ENCODE assay signal across 7 mouse cellular contexts in the genomic region with DNA sequence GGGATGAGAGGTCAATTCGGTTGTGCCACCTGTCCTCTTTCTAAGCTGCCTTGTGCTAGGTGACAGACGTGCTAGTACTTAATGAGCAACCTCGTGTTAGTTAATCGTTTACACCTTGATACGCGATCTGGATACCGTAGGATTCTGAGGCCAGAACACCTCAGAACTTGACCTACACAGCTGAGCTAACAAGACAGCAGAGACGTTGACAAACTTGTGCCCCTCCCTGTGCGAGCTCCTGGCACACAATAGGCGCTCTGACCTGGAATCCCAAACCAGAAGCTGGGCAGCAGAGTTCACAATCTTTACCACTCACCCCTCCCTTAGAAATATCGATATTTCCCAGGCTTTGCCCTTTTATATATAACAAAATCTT. TPM values are rescaled to one million over a fixed set of nuclear protein-coding genes. Genes with fewer than 3 reads are reported as not detected.
DNase-seq lines count a peak whose midpoint lies in the region; ATAC-seq lines count a peak whose summit lies in the region.

No protein-coding gene starts in this region.

- under 1% methylated on average over 11 of the region's 11 CpGs for WGBS in forebrain, embryonic 11.5 days
- under 1% methylated on average over 11 of the region's 11 CpGs for WGBS in midbrain, embryonic 10.5 days

- no peaks in the 10 kb centered on the region for H3K36me3 ChIP-seq in forebrain, embryonic 11.5 days (ENCODE audit: control insufficient read depth, insufficient read depth, low read length)
- no peaks in the 10 kb centered on the region for H3K36me3 ChIP-seq in midbrain, embryonic 10.5 days

- no peak; the same call in 1 of the 2 replicates for ATAC-seq in forebrain, embryonic 11.5 days (replicated peaks; ENCODE audit: low FRiP score)

- H3K27me3 ChIP-seq in forebrain, embryonic 11.5 days (ENCODE audit: control insufficient read depth, insufficient read depth, low read length): peaks cover 40% of the 10 kb centered on the region
- peaks cover 64% of the 10 kb centered on the region for H3K27me3 ChIP-seq in midbrain, embryonic 10.5 days (ENCODE audit: low read depth, poor library complexity, severe bottlenecking)

- H3K4me2 ChIP-seq in forebrain, embryonic 11.5 days (ENCODE audit: low read depth, low read length, severe bottlenecking): peak overlapping the region; percentile 98

- peak; percentile 25 for DNase-seq in thymus, postnatal 4 days
- DNase-seq in thymus, adult 18-20 months: no peak
- DNase-seq in forebrain, embryonic 11.5 days (ENCODE audit: low spot score): no peak
- DNase-seq in kidney, postnatal 14 days: peak; percentile 80
- DNase-seq in midbrain, embryonic 10.5 days (ENCODE audit: low spot score): no peak
- no peak for DNase-seq in right cerebral cortex, postnatal 4 days
- DNase-seq in ovary, postnatal 36 days (ENCODE audit: low spot score): no peak

- H3K9ac ChIP-seq in forebrain, embryonic 11.5 days (ENCODE audit: low read length): no peak overlapping the region; the same call in 1 of the 2 replicates

- no peaks in the 10 kb centered on the region for H3K9me3 ChIP-seq in forebrain, embryonic 11.5 days (ENCODE audit: control insufficient read depth, low read length)
- no peaks in the 10 kb centered on the region for H3K9me3 ChIP-seq in midbrain, embryonic 10.5 days (replicated peaks)

- H3K27ac ChIP-seq in forebrain, embryonic 11.5 days (ENCODE audit: low read depth, low read length): no peak overlapping the region
- peak overlapping the region; percentile 39; the same call in 1 of the 2 replicates for H3K27ac ChIP-seq in midbrain, embryonic 10.5 days (replicated peaks)

- peaks cover 25% of the 10 kb centered on the region for H3K4me1 ChIP-seq in forebrain, embryonic 11.5 days (replicated peaks; ENCODE audit: control insufficient read depth, insufficient read depth, low read length)
- peaks cover 60% of the 10 kb centered on the region for H3K4me1 ChIP-seq in midbrain, embryonic 10.5 days

- peak overlapping the region; percentile 59 for H3K4me3 ChIP-seq in forebrain, embryonic 11.5 days (ENCODE audit: low read depth, low read length)
- H3K4me3 ChIP-seq in midbrain, embryonic 10.5 days: peak overlapping the region; percentile 71

RNA-seq across cellular contexts. Expression of gene Fzd5, which starts 0.6 kb away (rescaled TPM):
- polyA plus RNA-seq in forebrain, embryonic 11.5 days (2014; fragmentation: Nextera tagmentation; extraction: Ambion mirVana): 0.95 and 1.0 TPM in 2 replicates
- polyA plus RNA-seq in midbrain, embryonic 10.5 days (2016; fragmentation: Nextera tagmentation; extraction: Ambion mirVana): 0.36 and 0.79 TPM in 2 replicates

RNA-seq across cellular contexts. Expression of gene Ccnyl1, which starts 47.9 kb away (rescaled TPM):
- polyA plus RNA-seq in forebrain, embryonic 11.5 days (2014; fragmentation: Nextera tagmentation; extraction: Ambion mirVana): 10.6 and 12.2 TPM in 2 replicates
- polyA plus RNA-seq in midbrain, embryonic 10.5 days (2016; fragmentation: Nextera tagmentation; extraction: Ambion mirVana): 6.4 and 6.5 TPM in 2 replicates

Comparison
In these comparisons a context has a peak if more than half of its experiments do, and no peak if none do; other contexts are left out.
1. DNase-seq: peak in thymus, postnatal 4 days (single experiment) and kidney, postnatal 14 days (single experiment); none in thymus, adult 18-20 months (0 of 2), forebrain, embryonic 11.5 days (single experiment), midbrain, embryonic 10.5 days (single experiment), right cerebral cortex, postnatal 4 days (single experiment) and ovary, postnatal 36 days (single experiment).